Mouse (Mus musculus) liver, embryonic 12.5 days (tissue): ENCODE data around the gene Cend1. TPM values are rescaled to one million over a fixed set of nuclear protein-coding genes. Genes with fewer than 3 reads are reported as not detected.

Experiments
- ATAC-seq: fragments of 200-750 bp; cut with Nextera tagmentation; 2 replicates; pipeline ENCODE4 v1.8.0; 2017; ENCODE audit warnings: moderate number of reproducible peaks, mild to moderate bottlenecking, moderate library complexity
- H3K27ac ChIP-seq: fragments of 300-500 bp; sonication (generic); 2 replicates; pipeline ENCODE4 v1.5.1; 2016; ENCODE audit warnings: mild to moderate bottlenecking
- H3K27me3 ChIP-seq: fragments of 300-500 bp; sonication (generic); replicated peaks from 2 replicates; pipeline ENCODE4 v1.6.1; 2016; ENCODE audit warnings: mild to moderate bottlenecking, moderate library complexity
- H3K36me3 ChIP-seq: fragments of 300-500 bp; sonication (generic); 2 replicates; pipeline ENCODE4 v1.6.1; 2016; ENCODE audit warnings: mild to moderate bottlenecking, moderate library complexity
- H3K4me1 ChIP-seq: fragments of 300-500 bp; sonication (generic); 2 replicates; pipeline ENCODE4 v1.6.1; 2016
- H3K4me2 ChIP-seq: fragments of 300-500 bp; sonication (generic); 2 replicates; pipeline ENCODE4 v1.6.1; 2016; ENCODE audit warnings: mild to moderate bottlenecking, moderate library complexity
- H3K4me3 ChIP-seq: fragments of 300-500 bp; sonication (generic); 2 replicates; pipeline ENCODE4 v1.5.1; 2016; ENCODE audit warnings: mild to moderate bottlenecking, moderate library complexity
- H3K9ac ChIP-seq: fragments of 300-500 bp; sonication (generic); 2 replicates; pipeline ENCODE4 v1.6.1; 2016; ENCODE audit warnings: mild to moderate bottlenecking, moderate library complexity
- H3K9me3 ChIP-seq: fragments of 300-500 bp; sonication (generic); replicated peaks from 2 replicates; pipeline ENCODE4 v1.6.1; 2016; ENCODE audit warnings: mild to moderate bottlenecking, moderate library complexity
- WGBS: fragments of 180-500 bp; shearing (Covaris S2); methylation state at CpG from one replicate; pipeline ENCODE4 v1.1.7; 2016; ENCODE audit not compliant: insufficient replicate concordance; 5-methylcytosine and 5-hydroxymethylcytosine counted together
- polyA plus RNA-seq: library from polyadenylated mRNA; unstranded; fragments of >200 nt; fragmentation: Nextera tagmentation; extraction: Ambion mirVana; gene quantifications from 2 replicates; pipeline ENCODE4 v1.2.1, GENCODE M21; 2016

Cend1 gene
- polyA plus RNA-seq, 1 experiment from 2014 or later, result 0.10 TPM

DNA sequence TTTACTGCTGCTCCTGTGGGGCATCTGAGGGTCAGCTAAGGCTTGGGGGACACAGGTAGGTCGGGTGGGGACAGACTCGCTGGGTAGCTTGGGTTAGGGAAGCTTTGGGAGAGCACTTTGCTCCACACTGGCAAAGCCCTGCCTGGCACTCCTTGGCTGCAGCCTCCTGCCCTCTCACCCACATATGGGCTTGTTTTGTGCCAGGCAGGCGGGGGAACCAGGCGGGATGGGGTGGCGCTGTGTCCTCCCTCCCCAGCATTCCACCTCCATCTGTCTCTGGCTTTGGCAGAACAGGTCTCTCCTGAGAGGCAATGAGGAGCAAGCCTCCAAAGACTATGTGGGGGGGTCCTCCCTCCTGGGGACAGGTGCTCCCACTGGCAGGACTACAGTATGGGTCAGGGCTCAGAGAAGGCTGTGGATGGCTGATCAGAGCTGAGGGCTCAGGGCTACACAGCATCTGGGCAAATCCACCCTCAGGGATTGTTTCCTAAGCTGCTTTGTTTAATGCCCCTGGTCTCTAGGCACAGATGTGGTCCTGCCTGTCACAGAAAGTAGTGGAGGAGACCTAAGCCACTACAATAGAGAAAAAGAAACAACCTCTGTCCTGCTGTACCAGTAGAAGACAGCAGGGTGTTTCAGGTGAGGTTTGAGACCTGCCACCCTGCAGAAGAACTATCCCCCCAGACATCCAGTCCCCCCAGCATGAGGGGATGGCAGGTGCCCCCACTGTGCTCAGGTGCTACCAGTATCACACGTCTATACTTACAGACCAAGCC, 3.6 kb upstream of the Cend1 start:
- H3K4me2 ChIP-seq, result no peak overlapping the region
- WGBS, result 83% methylated on average over 6 of the region's 6 CpGs
- peaks cover 43% of the 10 kb centered on the region for H3K36me3 ChIP-seq
- 0 out of 2 replicates have a peak, but pooled peaks cover 5% of the 10 kb centered on the region for H3K27me3 ChIP-seq
- H3K27ac ChIP-seq, result no peak overlapping the region
- H3K9me3 ChIP-seq, result no peaks in the 10 kb centered on the region
- peaks cover 68% of the 10 kb centered on the region for H3K4me1 ChIP-seq
- ATAC-seq, result no peak
- no peak overlapping the region for H3K9ac ChIP-seq
- H3K4me3 ChIP-seq, result no peak overlapping the region

DNA sequence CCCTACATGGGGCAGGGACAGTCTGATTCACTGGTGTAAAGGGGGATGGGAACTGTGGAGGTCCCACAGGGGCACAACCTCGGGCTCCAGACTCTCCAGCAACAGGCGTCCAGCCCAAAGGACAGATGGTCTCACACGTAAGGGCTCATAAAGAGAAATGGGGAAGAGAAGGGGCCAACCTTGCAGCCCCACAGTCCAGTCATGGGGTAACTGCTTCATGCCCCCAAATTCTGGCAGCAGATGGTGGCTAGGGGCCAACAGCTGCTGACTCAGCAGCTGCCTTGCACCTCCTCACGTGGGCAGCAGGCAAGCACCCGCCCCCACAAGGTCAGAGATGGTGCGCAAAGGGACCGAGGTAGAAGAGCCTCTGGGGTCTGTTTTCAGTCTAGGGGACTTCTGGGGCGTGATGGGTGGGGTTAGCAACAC, 2.9 kb upstream of the Cend1 start:
- Histone ChIP-seq H3K27me3 (peaks cover 12% of the 10 kb centered on the region; the same call in 1 of the 2 replicates), H3K4me2 (no peak overlapping the region), H3K4me3 (no peak overlapping the region), H3K36me3 (peaks cover 41% of the 10 kb centered on the region), H3K9ac (no peak overlapping the region), H3K4me1 (peaks cover 63% of the 10 kb centered on the region), H3K27ac (no peak overlapping the region), H3K9me3 (no peaks in the 10 kb centered on the region)
- ATAC-seq, result no peak
- 81% methylated on average over 8 of the region's 8 CpGs for WGBS

DNA sequence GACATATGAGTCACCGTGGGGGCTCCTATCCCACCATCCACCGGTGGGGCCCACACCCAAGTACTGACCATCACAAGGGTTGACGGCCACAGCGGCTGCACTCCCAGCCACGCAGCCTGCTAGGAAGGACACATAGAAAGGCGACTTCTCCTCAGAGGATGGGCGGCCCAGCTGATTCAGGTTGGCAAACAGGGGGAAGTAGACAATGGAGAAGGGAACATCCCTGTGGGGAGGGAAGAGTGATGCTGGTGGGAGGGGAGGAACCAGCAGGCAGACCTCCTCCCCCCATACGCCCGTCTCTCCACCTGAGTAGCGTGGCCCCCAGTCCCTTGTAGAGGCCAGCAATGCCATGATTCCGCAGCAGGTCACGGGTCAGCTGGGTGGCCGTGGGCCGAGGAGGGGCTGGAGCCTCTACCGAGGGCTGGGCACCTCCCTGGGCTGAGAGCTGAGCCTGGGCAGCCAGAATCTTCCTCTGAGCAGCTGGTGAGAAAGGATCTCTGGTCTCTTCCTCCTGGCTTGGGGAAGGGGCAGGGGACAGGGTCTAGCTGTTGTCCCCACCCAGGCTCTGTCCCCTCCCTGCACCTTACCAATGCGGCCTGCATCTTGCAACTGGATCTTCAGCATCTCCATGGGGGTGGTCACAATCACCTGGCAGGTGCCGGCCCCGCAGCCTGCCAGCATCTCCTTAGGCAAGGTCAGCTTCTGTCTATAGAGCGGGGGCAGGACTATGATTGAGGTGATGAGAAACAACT, 2.3 kb upstream of the Cend1 start:
- no peak overlapping the region for H3K4me2 ChIP-seq
- no peaks in the 10 kb centered on the region for H3K9me3 ChIP-seq
- H3K9ac ChIP-seq, result no peak overlapping the region
- H3K27me3 ChIP-seq, result peaks cover 17% of the 10 kb centered on the region; the same call in 1 of the 2 replicates
- H3K4me1 ChIP-seq, result peaks cover 63% of the 10 kb centered on the region
- 89% methylated on average over 19 of the region's 19 CpGs for WGBS
- no peak overlapping the region for H3K27ac ChIP-seq
- no peak for ATAC-seq
- no peak overlapping the region for H3K4me3 ChIP-seq
- peaks cover 41% of the 10 kb centered on the region for H3K36me3 ChIP-seq

DNA sequence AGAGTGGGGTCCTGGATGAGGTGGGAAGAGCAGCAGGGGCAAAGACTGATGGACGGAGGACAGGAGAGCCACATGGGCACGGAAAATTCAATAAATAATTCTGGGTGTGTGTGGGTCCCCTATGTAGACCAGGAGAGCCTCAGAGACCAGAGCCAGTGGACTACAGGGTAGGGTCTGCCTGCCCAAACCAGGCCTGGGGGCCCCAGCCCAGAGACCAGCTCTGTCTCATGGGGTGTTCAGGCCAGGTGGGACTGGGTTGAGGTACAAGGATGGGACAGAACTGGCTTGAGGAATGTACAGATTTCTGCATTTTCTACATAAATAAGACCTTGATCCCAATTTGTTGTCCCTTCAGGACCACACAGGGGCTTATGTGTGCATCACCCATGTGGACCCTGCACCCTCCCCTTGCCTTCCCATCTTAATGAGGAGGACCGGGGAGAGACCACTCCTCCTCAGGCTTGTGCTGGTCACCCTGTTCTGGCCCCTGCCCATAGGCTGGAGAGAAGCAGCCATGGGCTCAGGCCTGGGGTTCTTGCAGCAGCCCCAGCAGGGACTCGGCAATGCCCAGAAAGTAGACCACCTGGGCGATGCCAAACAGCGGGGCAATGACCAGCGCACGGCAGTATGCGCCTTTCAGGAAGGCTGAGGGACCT, 1.4 kb upstream of the Cend1 start:
- H3K4me2 ChIP-seq, result no peak overlapping the region
- no peak overlapping the region for H3K9ac ChIP-seq
- no peak for ATAC-seq
- H3K4me3 ChIP-seq, result no peak overlapping the region
- no peak overlapping the region for H3K27ac ChIP-seq
- 83% methylated on average over 9 of the region's 9 CpGs for WGBS
- peaks cover 25% of the 10 kb centered on the region for H3K27me3 ChIP-seq
- H3K4me1 ChIP-seq, result peaks cover 57% of the 10 kb centered on the region
- no peaks in the 10 kb centered on the region for H3K9me3 ChIP-seq
- H3K36me3 ChIP-seq, result peaks cover 41% of the 10 kb centered on the region

DNA sequence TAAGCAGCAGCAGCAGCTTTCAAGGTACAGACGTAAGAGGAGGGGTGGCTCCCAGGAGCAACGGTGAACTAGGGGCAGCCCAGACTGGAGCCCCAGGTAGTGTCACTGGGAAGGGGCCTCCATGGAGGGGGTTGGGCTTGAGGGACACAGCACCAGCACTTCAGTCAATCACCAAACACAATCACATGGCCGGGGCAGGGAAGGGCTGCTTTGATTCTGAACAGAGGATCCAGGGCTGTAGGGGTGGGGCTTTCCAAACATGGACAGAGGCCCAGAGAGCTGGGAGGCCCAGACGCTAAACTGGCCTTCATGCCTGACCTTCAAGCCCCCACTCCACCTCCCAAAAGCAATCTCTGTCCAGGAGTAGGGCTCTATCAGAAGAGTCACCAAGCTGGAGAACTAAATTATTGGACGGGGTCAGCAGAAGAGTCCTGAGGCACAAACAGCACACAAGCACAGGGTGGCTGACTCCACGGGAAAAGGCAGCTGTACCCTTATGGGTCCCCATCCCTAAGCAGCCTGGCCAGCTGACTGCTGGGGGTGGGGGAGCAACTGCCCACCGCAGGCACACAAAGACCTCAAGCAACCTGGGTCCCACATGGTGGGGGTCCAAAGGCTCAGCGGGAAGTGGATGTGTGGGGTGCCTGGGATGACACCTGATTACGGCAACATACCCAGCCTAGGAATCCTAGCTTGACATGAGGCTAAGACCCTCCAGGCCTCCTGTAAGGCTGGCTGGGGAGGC, 721 bp upstream of the Cend1 start:
- no peak overlapping the region for H3K27ac ChIP-seq
- peaks cover 51% of the 10 kb centered on the region for H3K4me1 ChIP-seq
- no peak for ATAC-seq

DNA sequence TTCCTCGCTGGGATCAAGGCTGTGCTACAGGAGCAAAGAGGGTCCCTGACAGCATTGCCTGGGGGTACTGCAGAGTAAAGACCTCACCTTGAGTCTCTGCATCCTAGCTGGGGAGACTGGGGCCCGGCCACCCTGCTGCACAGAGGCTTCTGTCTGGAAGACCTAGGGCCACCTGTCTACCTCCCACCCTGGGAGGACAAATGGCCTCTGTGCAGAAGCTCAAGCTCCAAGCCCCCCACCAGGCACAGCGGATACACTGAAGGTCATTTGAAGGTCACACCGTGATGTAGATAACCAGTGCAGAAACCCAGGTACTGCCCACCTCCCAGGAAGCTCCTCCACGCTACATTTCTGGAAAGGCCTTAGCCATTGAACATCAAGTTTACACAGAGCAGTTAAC, 590 bp downstream of the Cend1 start:
- WGBS, result 52% methylated on average over 5 of the region's 5 CpGs
- Histone ChIP-seq H3K27me3 (peaks cover 31% of the 10 kb centered on the region), H3K9ac (no peak overlapping the region), H3K27ac (no peak overlapping the region), H3K4me2 (no peak overlapping the region), H3K9me3 (no peaks in the 10 kb centered on the region), H3K36me3 (peaks cover 36% of the 10 kb centered on the region), H3K4me3 (no peak overlapping the region), H3K4me1 (peaks cover 38% of the 10 kb centered on the region)
- no peak for ATAC-seq

More for the DNA sequence above, 721 bp upstream of the Cend1 start:
- Histone ChIP-seq H3K36me3 (peaks cover 41% of the 10 kb centered on the region), H3K4me2 (no peak overlapping the region), H3K9ac (no peak overlapping the region), H3K9me3 (no peaks in the 10 kb centered on the region), H3K27me3 (peaks cover 29% of the 10 kb centered on the region), H3K4me3 (no peak overlapping the region)
- 66% methylated on average over 9 of the region's 9 CpGs for WGBS

DNA sequence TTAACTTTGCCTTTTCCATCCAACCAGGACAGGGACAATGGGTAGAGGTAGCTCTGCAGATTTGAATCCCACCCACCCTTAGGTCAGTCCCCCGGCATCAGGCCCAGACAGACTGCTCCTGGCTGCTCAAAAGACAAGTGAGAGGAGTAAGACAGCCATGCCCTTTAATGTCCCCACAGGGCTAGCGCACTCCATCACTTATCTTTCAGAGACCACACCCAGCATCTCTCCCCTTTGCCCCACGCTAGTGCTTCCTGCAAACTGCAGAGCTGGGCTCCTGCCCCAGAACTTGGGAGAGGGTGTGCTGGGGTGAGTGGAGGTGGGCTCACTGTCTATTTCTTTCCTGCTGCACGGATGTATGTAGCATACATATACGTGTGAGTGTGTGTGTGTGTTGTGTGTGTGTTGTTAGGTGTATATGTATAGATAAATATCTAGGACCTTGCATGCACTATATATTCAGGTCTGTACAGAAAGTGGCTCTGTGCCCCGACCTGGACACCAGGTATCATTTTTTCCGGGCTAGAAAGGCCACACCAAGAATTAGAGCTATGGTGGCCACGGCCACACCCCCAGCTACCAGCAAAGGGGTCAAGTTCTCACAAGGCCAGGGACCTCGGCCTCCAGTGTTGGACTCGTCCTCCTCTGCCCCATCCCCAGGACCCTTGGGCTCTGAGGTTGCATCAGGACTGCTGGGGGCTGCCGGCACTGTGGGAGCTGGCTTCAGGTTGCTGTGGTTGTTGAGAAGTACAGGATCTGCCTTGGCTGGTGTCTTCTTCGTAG, 2.2 kb downstream of the Cend1 start:
- Histone ChIP-seq H3K4me1 (peaks cover 27% of the 10 kb centered on the region), H3K9me3 (no peaks in the 10 kb centered on the region), H3K27me3 (peaks cover 40% of the 10 kb centered on the region), H3K4me3 (no peak overlapping the region), H3K27ac (no peak overlapping the region), H3K4me2 (no peak overlapping the region), H3K36me3 (peaks cover 21% of the 10 kb centered on the region), H3K9ac (no peak overlapping the region)
- WGBS, result 58% methylated on average over 12 of the region's 12 CpGs
- no peak for ATAC-seq

DNA sequence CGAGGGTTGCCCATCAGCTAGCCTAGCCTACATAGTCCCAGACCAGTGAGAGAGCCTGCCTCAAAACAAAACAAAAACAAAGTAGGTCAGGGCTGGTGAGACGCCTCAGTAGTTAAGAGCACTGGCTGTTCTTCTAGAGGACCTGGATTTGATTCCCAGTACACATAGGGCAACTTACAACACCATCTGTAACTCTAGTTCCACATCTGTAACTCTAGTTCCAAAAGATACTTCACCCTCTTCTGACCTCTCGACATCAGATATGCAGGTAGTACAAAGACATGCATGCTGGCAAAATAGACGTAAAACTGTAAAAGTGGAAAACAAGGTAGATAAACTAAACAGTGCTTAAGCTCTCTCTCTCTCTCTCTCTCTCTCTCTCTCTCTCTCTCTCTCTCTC, 5.5 kb downstream of the Cend1 start:
- H3K9me3 ChIP-seq, result no peaks in the 10 kb centered on the region
- no peak overlapping the region for H3K27ac ChIP-seq
- no peak overlapping the region for H3K4me2 ChIP-seq
- no peak overlapping the region for H3K4me3 ChIP-seq
- ATAC-seq, result no peak
- no peak overlapping the region for H3K9ac ChIP-seq
- no peaks in the 10 kb centered on the region for H3K36me3 ChIP-seq
- 63% methylated on average over 4 of the region's 4 CpGs for WGBS
- H3K4me1 ChIP-seq, result peaks cover 17% of the 10 kb centered on the region
- H3K27me3 ChIP-seq, result peaks cover 40% of the 10 kb centered on the region

DNA sequence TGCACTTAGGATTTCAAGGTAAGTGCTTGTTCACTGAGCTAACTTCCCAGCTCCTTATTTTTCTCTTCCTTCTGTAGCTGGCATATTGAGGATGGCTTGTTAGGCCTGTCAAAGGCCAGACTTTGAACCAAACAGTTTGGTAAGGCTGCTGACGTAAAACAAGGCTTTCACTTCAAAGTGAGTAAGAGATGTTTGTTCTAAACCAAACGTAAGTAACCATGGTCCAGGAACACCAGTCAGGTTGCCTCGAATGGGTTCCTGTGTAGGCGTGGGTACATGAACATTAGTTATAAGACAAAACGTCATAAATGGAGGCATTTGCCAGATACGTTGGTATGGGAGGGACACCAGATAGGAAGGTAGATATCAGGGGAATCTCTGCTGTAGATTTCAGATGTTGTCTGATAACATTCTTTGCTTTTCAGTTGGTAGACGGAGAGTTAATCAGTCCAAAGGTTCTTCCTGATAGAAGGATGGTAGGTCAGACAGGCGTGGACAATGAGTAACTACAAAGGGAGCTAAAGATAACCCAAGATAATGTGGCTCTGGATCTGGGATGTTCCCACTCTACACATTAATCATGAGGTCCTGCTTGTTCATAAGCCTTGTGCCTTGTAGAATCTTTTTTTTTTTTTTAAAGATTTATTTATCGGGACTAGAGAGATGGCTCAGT, 9.1 kb downstream of the Cend1 start:
- peaks cover 7% of the 10 kb centered on the region; the same call in 1 of the 2 replicates for H3K4me1 ChIP-seq
- no peak overlapping the region for H3K27ac ChIP-seq
- WGBS, result 61% methylated on average over 9 of the region's 9 CpGs
- no peak overlapping the region for H3K4me2 ChIP-seq
- ATAC-seq, result peak; percentile 43
- no peak overlapping the region for H3K4me3 ChIP-seq
- H3K36me3 ChIP-seq, result no peaks in the 10 kb centered on the region
- H3K9me3 ChIP-seq, result no peaks in the 10 kb centered on the region
- H3K9ac ChIP-seq, result no peak overlapping the region
- peaks cover 16% of the 10 kb centered on the region; the same call in 1 of the 2 replicates for H3K27me3 ChIP-seq

DNA sequence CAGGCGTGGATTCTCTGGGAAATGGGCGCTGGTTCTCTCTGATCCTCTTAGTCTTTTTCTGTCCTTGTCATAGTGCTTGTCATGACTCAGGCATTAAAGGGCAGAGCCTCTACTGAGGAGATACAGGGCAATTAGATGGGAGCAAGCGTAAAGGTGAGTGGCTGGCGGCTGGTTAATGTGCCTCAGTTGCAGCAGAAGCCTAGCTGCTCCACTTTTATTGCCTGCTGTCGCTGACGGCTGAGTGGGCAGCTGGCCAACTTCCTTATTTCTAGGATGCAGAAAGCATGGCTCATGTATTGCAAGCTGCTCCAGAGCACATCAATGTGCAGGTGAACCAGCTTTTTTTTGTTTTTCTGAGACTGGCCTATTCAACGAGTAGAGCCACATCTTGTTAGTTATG, 10.3 kb downstream of the Cend1 start:
- peaks cover 16% of the 10 kb centered on the region; the same call in 1 of the 2 replicates for H3K27me3 ChIP-seq
- H3K9ac ChIP-seq, result no peak overlapping the region
- no peak for ATAC-seq
- no peak overlapping the region for H3K4me2 ChIP-seq
- H3K9me3 ChIP-seq, result no peaks in the 10 kb centered on the region
- WGBS, result 53% methylated on average over 7 of the region's 7 CpGs
- H3K4me3 ChIP-seq, result no peak overlapping the region
- no peak overlapping the region for H3K27ac ChIP-seq
- no peaks in the 10 kb centered on the region for H3K36me3 ChIP-seq
- H3K4me1 ChIP-seq, result peaks cover 15% of the 10 kb centered on the region
